Mouse (Mus musculus): ENCODE data around the gene BC017158. TPM values are rescaled to one million over a fixed set of nuclear protein-coding genes. Genes with fewer than 3 reads are reported as not detected.

Gene BC017158
- total RNA-seq, 2 experiments from 2014 or later: 24.0 to 25.9 TPM

DNA sequence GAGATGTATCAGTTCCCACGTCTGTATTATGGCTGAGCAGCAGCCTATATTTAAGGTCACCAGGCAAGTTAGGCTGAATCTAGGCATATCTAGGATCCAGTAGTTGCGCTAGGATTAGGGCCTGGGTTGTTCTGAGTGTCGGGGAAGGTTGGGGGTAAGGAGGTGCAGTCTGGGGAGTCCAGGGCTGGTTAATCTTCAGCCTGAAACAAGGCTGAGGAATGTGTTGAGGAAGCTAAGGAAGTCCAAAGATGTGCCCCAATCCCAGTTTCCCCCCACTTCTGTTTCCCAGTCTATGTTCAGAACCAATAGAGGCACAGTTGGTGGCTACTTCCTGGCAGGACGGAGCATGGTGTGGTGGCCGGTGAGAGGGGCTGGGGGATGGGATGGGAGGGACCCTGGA, 31.9 kb downstream of the BC017158 start:
- DNase-seq (ENCODE audit: low spot score in 2 of 2): no peak

DNA sequence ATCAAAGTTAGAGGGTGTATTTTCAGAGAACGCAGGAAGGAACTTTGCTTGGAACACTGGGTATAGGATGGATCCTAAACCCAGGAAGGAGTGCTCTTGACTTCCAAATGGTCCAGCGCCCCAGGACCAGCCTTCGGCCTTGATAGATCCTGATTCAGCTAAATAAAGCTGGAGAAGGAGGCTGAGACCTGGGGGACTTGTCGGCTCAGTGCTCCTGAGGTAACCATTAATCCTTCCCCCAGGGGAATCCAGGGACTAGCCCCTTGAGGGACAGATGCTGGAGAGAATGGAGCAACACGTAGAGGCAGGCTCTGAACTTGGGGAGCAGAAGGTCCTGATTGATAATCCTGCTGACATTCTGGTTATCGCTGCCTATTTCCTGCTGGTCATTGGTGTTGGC, 32.6 kb downstream of the BC017158 start, which contains the start of gene Slc5a2:
TSS of gene Slc5a2 (plus strand) at position 247 of the 400 bp plus-strand sequence.
- no peak for DNase-seq (ENCODE audit: low spot score in 2 of 2)

GRCm38 (mm10) chr7:128256783-128257334, 41.1 kb downstream of the BC017158 start:
- DNase-seq (ENCODE audit: low spot score in 2 of 2): no peak

- no peak for DNase-seq (ENCODE audit: low spot score in 2 of 2)
Observed at GRCm38 (mm10) chr7:128255757-128256156, 42.2 kb downstream of the BC017158 start.

DNA sequence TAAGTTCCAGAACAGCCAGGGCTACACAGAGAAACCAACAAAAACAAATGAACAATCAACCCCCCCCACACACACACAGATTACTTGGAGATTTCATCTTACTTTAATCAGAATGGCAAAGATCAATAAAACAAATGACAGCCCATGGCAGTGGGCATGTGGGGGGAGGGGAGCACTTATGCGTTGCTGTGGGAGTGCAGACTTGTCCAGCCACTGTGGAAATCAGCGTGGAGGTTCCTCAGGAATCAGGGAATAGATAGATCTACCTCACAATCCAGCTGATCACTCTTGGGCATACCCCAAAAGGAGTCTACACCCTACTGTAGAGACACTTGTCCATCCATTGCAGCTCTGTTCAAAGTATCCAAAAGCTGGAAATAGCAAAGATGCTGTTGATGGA, 43.0 kb downstream of the BC017158 start:
- DNase-seq (ENCODE audit: low spot score in 2 of 2): no peak

GRCm38 (mm10) chr7:128252609-128253008, 45.4 kb downstream of the BC017158 start:
- DNase-seq (ENCODE audit: low spot score in 2 of 2): peak; percentile 78 to 88

GRCm38 (mm10) chr7:128251946-128252345, 46.0 kb downstream of the BC017158 start:
- no peak for DNase-seq (ENCODE audit: low spot score in 2 of 2)

DNA sequence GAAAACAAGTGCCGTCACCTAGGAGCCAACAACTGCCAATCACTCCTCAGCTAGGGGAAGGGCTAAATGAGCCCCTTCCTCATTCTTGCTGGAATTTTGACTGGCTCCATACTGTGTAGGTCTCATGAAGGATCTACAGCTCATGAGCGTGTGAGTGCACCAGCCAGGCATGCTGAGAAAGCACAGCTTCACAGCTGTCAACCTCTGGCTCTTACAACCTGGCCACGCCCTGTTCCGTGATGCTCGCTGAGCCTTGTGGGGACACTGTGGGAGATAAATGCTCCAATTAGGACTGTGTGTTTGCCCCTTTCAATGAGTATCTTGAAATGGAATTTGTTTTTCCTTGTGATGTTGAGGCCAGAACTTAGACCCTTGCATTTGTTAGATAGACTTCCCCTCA, 48.0 kb downstream of the BC017158 start:
- no peak for DNase-seq (ENCODE audit: low spot score in 2 of 2)

DNA sequence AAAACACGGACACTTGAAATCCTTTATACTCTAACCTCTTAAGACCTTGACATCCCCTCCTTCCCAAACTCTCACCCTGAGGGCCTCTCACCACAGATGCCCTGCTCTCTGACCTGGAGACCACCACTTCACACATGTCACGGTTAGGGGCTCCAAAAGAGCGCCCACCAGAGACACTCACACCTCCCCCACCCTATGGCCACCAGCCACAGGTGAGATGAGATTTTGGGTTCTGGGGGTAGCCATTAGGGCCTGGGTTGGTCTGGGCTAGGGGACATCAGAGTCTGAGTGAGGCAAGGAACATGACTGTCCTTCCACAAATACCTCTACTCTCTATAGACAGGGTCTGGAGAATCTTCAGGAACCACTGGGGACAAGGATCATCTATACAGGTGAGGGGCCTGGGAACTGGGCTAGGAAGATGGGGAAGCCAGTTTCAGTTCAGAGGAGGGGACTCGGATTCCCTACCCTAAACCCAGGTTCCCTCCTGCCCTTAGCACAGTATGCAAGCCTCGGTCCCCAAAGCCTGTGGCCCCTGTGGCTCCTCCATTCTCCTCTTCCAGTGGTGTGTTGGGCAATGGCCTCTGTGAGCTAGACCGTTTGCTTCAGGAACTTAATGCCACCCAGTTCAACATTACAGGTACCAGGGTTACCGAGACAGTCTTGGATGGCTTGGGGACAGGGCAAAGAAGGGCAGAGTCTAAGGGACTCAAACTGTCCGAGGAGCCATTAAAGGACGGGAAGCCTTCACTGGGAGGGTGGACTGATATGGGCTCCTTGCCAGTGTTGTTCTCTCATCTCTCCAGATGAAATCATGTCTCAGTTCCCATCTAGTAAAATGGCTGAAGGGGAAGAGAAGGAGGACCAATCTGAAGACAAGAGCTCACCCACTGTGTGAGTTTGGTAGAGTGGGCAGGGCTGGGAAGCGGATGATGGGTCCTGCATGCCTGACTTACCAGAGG, 49.6 kb downstream of the BC017158 start:
- no peak for DNase-seq (ENCODE audit: low spot score in 2 of 2)

DNA sequence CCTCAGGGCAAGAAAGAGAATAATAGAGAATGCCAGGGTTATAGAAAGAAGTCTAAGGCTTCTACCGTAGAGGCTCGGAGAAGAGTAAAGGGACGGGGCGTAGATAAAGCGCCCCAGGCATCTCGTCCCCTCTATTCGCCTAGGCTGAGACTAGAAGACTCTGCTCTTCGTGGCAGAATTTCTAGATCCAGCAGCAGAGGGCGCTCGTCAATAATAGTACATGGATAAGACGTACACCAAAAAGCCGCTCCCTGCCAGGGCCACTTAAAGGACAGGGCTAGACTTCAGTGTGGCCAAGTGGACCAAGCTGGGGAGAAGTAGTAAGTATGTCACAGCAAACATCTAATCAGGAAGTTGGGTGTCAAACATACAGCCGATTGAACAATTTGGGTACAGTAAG, 50.5 kb downstream of the BC017158 start:
- DNase-seq (ENCODE audit: low spot score in 2 of 2): peak; percentile 72 to 91

- DNase-seq (ENCODE audit: low spot score in 2 of 2): peak in 1 of 2 experiments; percentile 47
Observed at GRCm38 (mm10) chr7:128246496-128247391, 51.2 kb downstream of the BC017158 start, which contains the start of gene Tgfb1i1. Gene Tgfb1i1 (plus strand): TSS chr7:128246812.

DNA sequence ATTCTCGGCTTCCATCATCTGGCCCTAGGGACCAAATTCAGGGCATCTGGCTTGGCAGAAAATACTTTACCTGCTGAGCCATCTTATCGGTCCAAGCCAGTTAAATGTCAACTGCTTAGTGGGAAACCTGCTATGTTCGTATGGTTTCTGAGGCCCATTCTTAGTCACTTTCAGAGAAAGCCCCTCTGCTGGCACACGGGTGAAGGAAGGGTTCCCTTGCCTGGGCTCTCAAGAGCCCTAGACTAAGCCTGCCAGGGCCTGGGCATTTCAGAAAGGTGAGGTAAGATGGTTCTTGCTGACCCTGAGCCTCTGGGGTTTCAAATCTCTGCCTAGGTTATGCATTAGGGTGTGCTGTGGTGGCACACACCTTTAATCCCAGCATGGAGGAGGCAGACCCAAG, 52.4 kb downstream of the BC017158 start:
- no peak for DNase-seq (ENCODE audit: low spot score in 2 of 2)

DNA sequence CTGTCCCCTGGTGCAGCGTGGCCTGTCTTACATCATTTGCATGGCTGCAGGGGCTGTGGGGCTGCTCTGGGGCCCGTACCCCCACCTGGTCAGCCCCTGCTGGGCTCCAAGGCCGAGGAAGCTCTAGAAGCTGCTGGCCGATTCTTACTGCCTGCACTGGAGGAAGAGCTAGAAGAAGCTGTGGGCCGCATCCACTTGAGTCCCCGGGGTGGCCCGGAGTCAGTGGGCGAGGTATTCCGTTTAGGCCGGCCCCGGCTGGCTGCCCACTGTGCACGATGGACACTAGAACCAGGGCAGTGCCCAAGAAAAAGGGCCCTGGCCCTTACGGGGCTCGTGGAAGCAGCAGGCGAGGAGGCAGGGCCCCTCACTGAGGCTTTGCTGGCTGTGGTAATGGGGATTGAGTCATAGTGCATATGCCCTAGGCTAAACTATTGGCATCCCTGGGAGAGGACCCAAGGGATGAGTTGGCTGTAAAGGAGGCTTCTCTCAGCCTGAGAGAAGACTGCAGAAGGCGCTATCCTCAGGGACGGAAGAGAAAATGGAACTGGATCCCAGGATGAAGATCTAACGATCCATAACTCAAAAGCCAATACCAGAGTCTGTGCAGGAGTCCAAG, 53.5 kb downstream of the BC017158 start:
- DNase-seq (ENCODE audit: low spot score in 2 of 2): no peak

DNA sequence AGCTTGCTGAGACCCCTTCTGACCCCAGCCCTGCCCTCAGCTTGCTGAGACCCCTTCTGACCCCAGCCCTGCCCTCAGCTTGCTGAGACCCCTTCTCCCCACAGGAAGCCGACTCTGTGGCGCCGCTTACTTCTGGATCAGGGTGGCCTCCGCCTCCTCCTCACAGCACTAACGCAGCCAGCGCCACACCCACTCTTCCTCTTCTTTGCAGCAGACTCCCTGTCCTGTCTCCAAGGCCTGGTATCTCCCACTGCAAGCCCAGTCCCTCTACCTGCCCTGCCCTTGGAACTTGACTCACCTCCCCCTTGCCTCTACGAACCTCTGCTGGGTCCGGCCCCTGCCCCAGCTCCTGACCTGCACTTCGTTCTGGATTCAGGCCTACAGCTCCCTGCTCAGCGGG, 54.0 kb downstream of the BC017158 start:
- DNase-seq (ENCODE audit: low spot score in 2 of 2): no peak

- DNase-seq (ENCODE audit: low spot score in 2 of 2): no peak
Observed at GRCm38 (mm10) chr7:128242331-128242730, 55.6 kb downstream of the BC017158 start.

DNA sequence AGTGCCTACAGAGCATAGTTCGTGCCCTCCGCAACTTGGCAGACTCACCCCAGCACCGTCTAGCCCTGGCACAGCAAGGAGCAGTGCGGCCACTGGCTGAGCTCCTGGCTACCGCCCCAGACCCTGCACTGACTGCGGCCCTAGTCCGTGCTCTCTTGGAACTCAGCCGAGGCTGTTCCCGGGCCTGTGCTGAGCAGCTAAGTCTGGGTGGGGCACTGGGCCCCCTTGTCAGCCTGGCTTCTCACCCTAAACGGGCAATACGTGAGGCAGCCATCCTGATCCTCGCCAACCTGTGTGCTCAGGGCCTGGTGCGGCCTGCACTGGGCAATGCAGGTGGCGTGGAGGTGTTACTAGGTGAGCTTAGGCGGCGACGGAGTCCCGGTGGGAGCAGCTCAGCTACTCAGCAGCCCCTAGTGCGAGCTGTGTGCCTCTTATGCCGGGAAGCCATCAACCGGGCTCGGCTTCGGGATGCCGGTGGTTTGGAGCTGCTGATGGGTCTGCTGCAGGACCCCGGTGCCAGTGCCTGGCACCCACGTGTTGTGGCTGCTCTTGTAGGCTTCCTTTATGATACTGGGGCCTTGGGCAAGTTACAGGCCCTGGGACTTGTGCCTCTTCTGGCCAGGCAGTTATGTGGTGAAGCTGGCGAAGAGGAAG, 57.7 kb downstream of the BC017158 start:
- no peak for DNase-seq (ENCODE audit: low spot score in 2 of 2)

DNA sequence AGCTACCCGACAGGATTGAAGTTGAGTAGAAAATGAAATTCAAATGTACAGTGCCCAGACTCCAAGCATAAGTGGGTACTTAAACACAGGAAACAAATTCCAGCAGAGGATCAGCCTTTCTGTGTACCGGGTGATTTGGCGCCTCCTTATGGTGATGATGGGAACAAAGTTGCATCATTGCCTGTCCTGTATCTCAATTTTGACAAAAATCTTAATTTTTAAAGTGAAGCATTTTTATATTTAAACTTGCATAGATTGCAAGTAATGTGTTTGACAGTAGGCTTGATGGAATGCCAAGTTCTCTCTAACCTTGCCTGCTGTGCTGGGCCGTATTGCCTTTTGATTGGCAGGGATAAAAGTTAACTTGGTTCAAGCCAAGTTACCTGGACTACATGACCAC, 59.0 kb downstream of the BC017158 start:
- no peak for DNase-seq (ENCODE audit: low spot score in 2 of 2)

DNA sequence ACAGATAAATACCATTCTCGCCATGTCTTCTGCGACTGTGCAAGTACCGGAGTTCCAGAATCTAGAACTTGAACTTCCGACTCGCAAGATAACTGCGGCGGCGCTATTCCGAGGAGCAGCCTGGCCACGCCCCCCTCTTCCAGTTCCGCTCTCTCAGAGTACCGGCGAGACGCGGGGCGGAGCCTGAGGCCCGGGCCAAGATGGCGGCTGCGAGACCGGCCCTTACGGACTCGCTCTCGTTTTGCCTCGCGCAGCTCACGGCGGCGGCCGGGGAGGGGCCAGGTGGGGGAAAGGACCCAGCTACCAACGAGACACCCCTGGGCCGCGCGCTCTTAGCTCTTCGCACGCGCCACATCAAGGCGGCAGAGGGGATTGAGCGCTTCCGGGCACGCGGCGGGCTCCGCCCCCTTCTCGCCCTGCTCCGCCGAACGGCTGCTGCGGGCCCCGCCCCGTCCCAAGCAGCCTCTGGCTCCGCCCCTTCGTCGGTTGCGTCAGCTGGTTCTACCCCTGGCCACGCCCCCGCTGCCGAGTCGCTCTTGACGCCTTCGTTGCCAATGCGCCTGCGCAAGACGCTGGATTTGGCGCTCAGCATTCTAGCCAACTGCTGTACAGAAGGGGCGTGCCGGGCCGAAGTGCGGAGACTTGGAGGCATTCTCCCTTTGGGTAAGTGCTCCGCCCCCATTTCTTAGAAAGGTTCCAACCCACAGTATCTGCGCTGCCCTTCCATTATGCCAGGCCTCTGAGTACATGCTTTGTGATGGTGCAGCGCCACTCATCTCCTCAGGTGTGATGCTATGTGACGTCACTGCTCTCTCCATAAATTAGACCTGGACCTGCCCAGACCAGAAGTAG, 59.8 kb downstream of the BC017158 start, which contains the start of gene 9130023H24Rik:
TSS of gene 9130023H24Rik (minus strand) at position 105 of the 852 bp plus-strand sequence.
- peak; percentile 99 for DNase-seq (ENCODE audit: low spot score in 2 of 2)

DNA sequence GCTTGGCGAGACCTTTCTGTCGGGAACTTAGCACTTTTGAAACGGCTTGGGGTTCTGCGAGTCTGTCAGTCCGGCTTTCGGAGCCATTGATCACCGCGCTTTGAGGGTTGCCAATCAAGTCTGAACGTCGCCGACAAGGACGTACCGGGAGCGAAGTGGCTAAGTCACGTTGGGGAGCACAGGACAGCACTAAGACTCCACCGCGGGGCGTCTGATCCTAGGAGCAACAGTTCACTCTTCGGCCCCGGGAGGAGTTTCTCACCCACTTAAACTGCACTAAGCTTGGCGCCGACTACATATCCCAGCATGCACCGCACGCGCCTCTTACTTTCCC, 60.4 kb downstream of the BC017158 start:
- DNase-seq (ENCODE audit: low spot score in 2 of 2): no peak

All from layer of hippocampus, adult 18-20 months (tissue).